Mouse (Mus musculus) lung, postnatal 4 days (tissue): ENCODE measurements around the gene Ngdn.
"Not testable (repeated sequence)": the region's sequence is repeated elsewhere in the genome, so short reads cannot be mapped to it uniquely, and the experiment has no call there.

Experiments used
- DNase-seq, 2 experiments: peaks; one replicate each; pipeline ENCODE4 v3.0.0; 2021

The Ngdn gene

GRCm38 (mm10) chr14:55014991-55015766, at the start of gene Ngdn:
TSS of gene Ngdn (plus strand) at chr14:55015454.
- DNase-seq = peak; percentile 98 to 99

GRCm38 (mm10) chr14:54965631-54966030, 49.6 kb upstream of the Ngdn start:
- no peak for DNase-seq

GRCm38 (mm10) chr14:54966320-54966977, 48.8 kb upstream of the Ngdn start, which contains the start of gene Myh6:
TSS of gene Myh6 (minus strand) at chr14:54966927.
- no peak for DNase-seq

GRCm38 (mm10) chr14:54967874-54968273, 47.4 kb upstream of the Ngdn start:
- no peak for DNase-seq

- DNase-seq = no peak
Observed at GRCm38 (mm10) chr14:54968344-54968743, 46.9 kb upstream of the Ngdn start.

GRCm38 (mm10) chr14:54972786-54973185, 42.5 kb upstream of the Ngdn start:
- not testable (repeated sequence) for DNase-seq

- DNase-seq = no peak
Observed at GRCm38 (mm10) chr14:54974068-54974791, 41.0 kb upstream of the Ngdn start.

- no peak for DNase-seq
Observed at GRCm38 (mm10) chr14:54976633-54977032, 38.6 kb upstream of the Ngdn start, which contains the start of gene Gm17428. TSS of gene Gm17428 (plus strand) at chr14:54976933.

GRCm38 (mm10) chr14:54978664-54979063, 36.6 kb upstream of the Ngdn start:
- no peak for DNase-seq

- no peak for DNase-seq
Observed at GRCm38 (mm10) chr14:54981934-54982333, 33.3 kb upstream of the Ngdn start.

- DNase-seq = not testable (repeated sequence)
Observed at GRCm38 (mm10) chr14:54988350-54988874, 26.8 kb upstream of the Ngdn start.

- no peak for DNase-seq
Observed at GRCm38 (mm10) chr14:54988882-54989281, 26.4 kb upstream of the Ngdn start.

GRCm38 (mm10) chr14:54989886-54990441, 25.3 kb upstream of the Ngdn start:
- no peak for DNase-seq

GRCm38 (mm10) chr14:54992196-54992595, 23.1 kb upstream of the Ngdn start:
- DNase-seq = no peak

GRCm38 (mm10) chr14:54993636-54994035, 21.6 kb upstream of the Ngdn start:
- peak; percentile 17 to 47 for DNase-seq

- DNase-seq = no peak
Observed at GRCm38 (mm10) chr14:54994136-54994868, 21.0 kb upstream of the Ngdn start, which contains the start of gene Myh7. TSS of gene Myh7 (minus strand) at chr14:54994626.

GRCm38 (mm10) chr14:54994869-54995186, 20.4 kb upstream of the Ngdn start:
- DNase-seq = no peak

GRCm38 (mm10) chr14:54995457-54996138, 19.7 kb upstream of the Ngdn start:
- no peak for DNase-seq

GRCm38 (mm10) chr14:54996793-54997192, 18.5 kb upstream of the Ngdn start:
- no peak for DNase-seq

- no peak for DNase-seq
Observed at GRCm38 (mm10) chr14:54997297-54997696, 18.0 kb upstream of the Ngdn start.

- DNase-seq = no peak
Observed at GRCm38 (mm10) chr14:54998680-54999079, 16.6 kb upstream of the Ngdn start.

- not testable (repeated sequence) for DNase-seq
Observed at GRCm38 (mm10) chr14:54999868-55000267, 15.4 kb upstream of the Ngdn start.
